Mouse (Mus musculus) adrenal gland, adult (tissue): Measurements from ENCODE around the gene Gpr173.

Source experiments
- DNase-seq, 2 experiments: peaks; one replicate each; pipeline ENCODE4 v3.0.0; 2022 to 2023; ENCODE audit warnings: low spot score in 1 of 2; ENCODE audit not compliant: inconsistent age in 2 of 2

Gene Gpr173

DNA sequence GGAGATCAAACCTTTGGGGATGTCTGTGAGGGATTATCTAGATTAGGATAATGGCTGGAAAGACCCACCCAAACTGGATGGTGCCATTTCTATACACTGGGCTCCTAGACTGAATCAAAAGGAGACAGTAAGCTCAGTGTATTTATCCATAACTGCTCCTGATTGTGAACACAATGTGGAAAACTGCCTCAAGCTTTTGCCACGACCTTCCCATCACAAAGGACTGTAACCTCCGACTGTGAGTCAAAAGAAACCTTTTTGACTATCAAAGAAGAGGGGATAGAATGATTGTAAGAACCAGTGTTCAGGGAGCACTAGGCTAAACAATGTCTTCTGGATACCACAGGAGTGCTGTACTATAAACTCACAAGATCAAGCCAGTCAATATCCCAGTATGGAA lies 62.3 kb downstream of the Gpr173 start:
- no peak for DNase-seq
